Mouse (Mus musculus) E14TG2a.4 (cell line): ENCODE measurements at regions not wholly inside any gene's neighbourhood (a gene's known extent, or its start where the extent isn't known, plus 50 kb on each side); places are given as distances from the start of the nearest gene placed in this dataset.

Experiments used
- CTCF ChIP-seq: conservative IDR thresholded peaks from 2 replicates; pipeline ENCODE4 v1.5.1; 2014; ENCODE audit warnings: low read length
- NANOG ChIP-seq: IDR thresholded peaks from 2 replicates; pipeline ENCODE4 v1.6.1; 2014; ENCODE audit warnings: borderline replicate concordance, low read length, mixed read lengths
- POU5F1 ChIP-seq: IDR thresholded peaks from 2 replicates; pipeline ENCODE4 v1.6.1; 2014; ENCODE audit warnings: low read length, borderline replicate concordance

- TF ChIP-seq CTCF (no peak), NANOG (no peak), POU5F1 (no peak)
These were observed 230.7 kb upstream of the P2ry1 start for GRCm38 (mm10) chr3:60771866-60772265.
